Mouse (Mus musculus): ENCODE results near the gene Mdm2.

The Mdm2 gene

GRCm38 (mm10) chr10:117666361-117666760, 44.2 kb downstream of the Mdm2 start:
- DNase-seq, result no peak

GRCm38 (mm10) chr10:117665376-117666275, 44.9 kb downstream of the Mdm2 start:
- DNase-seq, result no peak

GRCm38 (mm10) chr10:117664926-117665209, 45.7 kb downstream of the Mdm2 start:
- no peak for DNase-seq

GRCm38 (mm10) chr10:117664208-117664925, 46.2 kb downstream of the Mdm2 start:
- no peak for DNase-seq

- DNase-seq, result no peak
These were observed 46.7 kb downstream of the Mdm2 start for GRCm38 (mm10) chr10:117663865-117664200.

- DNase-seq, result no peak
These were observed 47.3 kb downstream of the Mdm2 start for GRCm38 (mm10) chr10:117663056-117663864.

- no peak for DNase-seq
These were observed 48.1 kb downstream of the Mdm2 start for GRCm38 (mm10) chr10:117662316-117663055.

GRCm38 (mm10) chr10:117659819-117660218, 50.7 kb downstream of the Mdm2 start:
- DNase-seq, result no peak

GRCm38 (mm10) chr10:117659430-117659813, 51.1 kb downstream of the Mdm2 start:
- no peak for DNase-seq

- no peak for DNase-seq
These were observed 51.8 kb downstream of the Mdm2 start for GRCm38 (mm10) chr10:117658522-117659429.

GRCm38 (mm10) chr10:117657659-117658306, 52.8 kb downstream of the Mdm2 start:
- no peak for DNase-seq

- no peak for DNase-seq
These were observed 53.4 kb downstream of the Mdm2 start for GRCm38 (mm10) chr10:117656985-117657658.

- DNase-seq, result no peak
These were observed 53.9 kb downstream of the Mdm2 start for GRCm38 (mm10) chr10:117656662-117656962.

- no peak for DNase-seq
These were observed 54.5 kb downstream of the Mdm2 start for GRCm38 (mm10) chr10:117655908-117656661.

- DNase-seq, result no peak
These were observed 55.1 kb downstream of the Mdm2 start for GRCm38 (mm10) chr10:117655460-117655859.

GRCm38 (mm10) chr10:117654576-117655123, 55.9 kb downstream of the Mdm2 start:
- no peak for DNase-seq

- DNase-seq, result no peak
These were observed 56.8 kb downstream of the Mdm2 start for GRCm38 (mm10) chr10:117653779-117654173.

GRCm38 (mm10) chr10:117652930-117653778, 57.4 kb downstream of the Mdm2 start:
- no peak for DNase-seq

- no peak for DNase-seq
These were observed 58.2 kb downstream of the Mdm2 start for GRCm38 (mm10) chr10:117652378-117652774.
